Mouse (Mus musculus): ENCODE results near the gene Usp54. TPM values are rescaled to one million over a fixed set of nuclear protein-coding genes. Genes with fewer than 3 reads are reported as not detected.

Gene Usp54
- polyA plus RNA-seq, 1 experiment from 2014 or later, result 15.7 TPM

DNA sequence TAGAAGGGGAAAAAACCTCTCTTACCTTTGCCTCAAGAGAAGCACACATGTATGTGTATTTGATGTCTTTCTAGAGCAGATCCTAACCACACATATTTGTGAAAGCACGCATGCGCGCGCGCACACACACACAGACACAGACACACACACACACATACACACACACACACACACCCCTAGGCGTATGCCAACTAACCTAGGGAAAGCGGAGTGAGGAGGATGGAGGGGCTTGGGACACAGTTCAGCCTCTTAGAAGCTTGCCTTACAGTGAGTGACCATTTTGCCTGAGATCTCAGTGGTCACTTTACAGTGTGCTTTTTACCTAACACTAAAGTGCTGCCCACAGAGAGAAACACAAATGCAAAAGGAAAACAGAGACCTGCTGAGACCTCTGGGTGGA lies 18.8 kb upstream of the Usp54 start:
- Histone ChIP-seq H3K27ac (ENCODE audit: low read depth, low read length) (no peak overlapping the region), H3K27me3 (ENCODE audit: control insufficient read depth, insufficient read depth, low read length) (no peaks in the 10 kb centered on the region), H3K4me3 (ENCODE audit: low read depth, low read length) (no peak overlapping the region), H3K4me1 (ENCODE audit: control insufficient read depth, insufficient read depth, low read length) (peaks cover 6% of the 10 kb centered on the region; the same call in 1 of the 2 replicates), H3K9me3 (ENCODE audit: control insufficient read depth, low read length) (no peaks in the 10 kb centered on the region), H3K9ac (ENCODE audit: low read length) (no peak overlapping the region; the same call in 1 of the 2 replicates), H3K4me2 (ENCODE audit: low read depth) (no peak overlapping the region), H3K36me3 (ENCODE audit: control insufficient read depth, insufficient read depth, low read length) (no peaks in the 10 kb centered on the region)
- DNase-seq (ENCODE audit: low spot score), result no peak
- WGBS, result 92% methylated on average over 7 of the region's 7 CpGs
- ATAC-seq (ENCODE audit: insufficient read depth, low FRiP score, low TSS enrichment), result no peak

GRCm38 (mm10) chr14:20658902-20659301 lies 18.0 kb upstream of the Usp54 start:
- no peak for ATAC-seq (ENCODE audit: insufficient read depth, low FRiP score, low TSS enrichment)
- WGBS, result 90% methylated on average over 6 of the region's 6 CpGs

DNA sequence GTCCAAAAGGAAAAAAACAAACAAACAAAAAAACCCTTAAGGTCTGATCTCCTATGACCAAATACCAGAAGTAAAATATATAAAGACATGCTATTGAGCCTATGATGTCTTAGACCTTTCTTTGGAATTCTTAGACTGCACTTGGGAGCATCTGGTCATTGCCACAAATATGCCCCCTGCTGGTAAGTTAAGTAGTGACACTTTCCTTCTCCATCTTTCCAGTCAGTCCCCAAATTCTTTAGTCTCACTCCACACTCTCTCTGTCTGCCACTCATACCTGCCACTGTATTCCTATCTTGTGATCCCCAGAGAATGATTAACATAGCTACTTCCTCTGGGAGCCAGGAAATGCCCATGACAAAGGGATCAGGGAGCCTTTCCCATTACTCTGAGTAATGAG lies 17.5 kb upstream of the Usp54 start:
- ATAC-seq (ENCODE audit: insufficient read depth, low FRiP score, low TSS enrichment) (no peak), DNase-seq (ENCODE audit: low spot score) (no peak)
- H3K4me1 ChIP-seq (ENCODE audit: control insufficient read depth, insufficient read depth, low read length), result peaks cover 6% of the 10 kb centered on the region; the same call in 1 of the 2 replicates
- no peak overlapping the region for H3K9ac ChIP-seq (ENCODE audit: low read length)
- no peaks in the 10 kb centered on the region for H3K27me3 ChIP-seq (ENCODE audit: control insufficient read depth, insufficient read depth, low read length)
- H3K4me2 ChIP-seq (ENCODE audit: low read depth), result no peak overlapping the region
- H3K27ac ChIP-seq (ENCODE audit: low read depth, low read length), result no peak overlapping the region
- H3K36me3 ChIP-seq (ENCODE audit: control insufficient read depth, insufficient read depth, low read length), result no peaks in the 10 kb centered on the region
- H3K9me3 ChIP-seq (ENCODE audit: control insufficient read depth, low read length), result no peaks in the 10 kb centered on the region
- H3K4me3 ChIP-seq (ENCODE audit: low read depth, low read length), result no peak overlapping the region

More at GRCm38 (mm10) chr14:20658902-20659301, 18.0 kb upstream of the Usp54 start:
- no peaks in the 10 kb centered on the region for H3K27me3 ChIP-seq (ENCODE audit: control insufficient read depth, insufficient read depth, low read length)
- no peak overlapping the region for H3K9ac ChIP-seq (ENCODE audit: low read length)
- H3K4me1 ChIP-seq (ENCODE audit: control insufficient read depth, insufficient read depth, low read length), result peaks cover 6% of the 10 kb centered on the region; the same call in 1 of the 2 replicates
- no peak for DNase-seq (ENCODE audit: low spot score)
- H3K4me2 ChIP-seq (ENCODE audit: low read depth), result no peak overlapping the region
- H3K4me3 ChIP-seq (ENCODE audit: low read depth, low read length), result no peak overlapping the region
- no peaks in the 10 kb centered on the region for H3K9me3 ChIP-seq (ENCODE audit: control insufficient read depth, low read length)
- H3K36me3 ChIP-seq (ENCODE audit: control insufficient read depth, insufficient read depth, low read length), result no peaks in the 10 kb centered on the region
- H3K27ac ChIP-seq (ENCODE audit: low read depth, low read length), result no peak overlapping the region

DNA sequence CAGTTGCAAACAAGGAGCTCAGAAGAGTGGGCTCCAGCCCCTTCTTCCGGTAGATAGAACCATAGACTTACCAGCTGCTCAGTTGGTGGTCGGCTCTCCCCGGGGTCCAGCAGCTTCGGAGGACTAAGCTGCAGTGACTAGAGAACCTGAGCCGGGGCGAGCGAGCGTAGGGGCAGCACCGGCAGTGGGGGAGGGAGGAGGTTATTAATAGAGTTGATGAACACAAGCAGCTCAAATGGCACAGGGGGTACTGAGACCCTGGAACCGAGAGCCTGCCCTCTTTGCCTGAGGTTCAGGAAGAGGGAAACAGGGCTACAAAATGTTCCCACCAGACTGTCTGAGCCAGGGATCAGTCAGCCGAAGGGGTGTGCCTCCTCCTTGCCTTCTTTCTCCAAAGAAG lies 15.5 kb upstream of the Usp54 start, which contains the start of gene Myoz1:
TSS of gene Myoz1 (minus strand) at position 180 of the 400 bp plus-strand sequence.
- H3K36me3 ChIP-seq (ENCODE audit: control insufficient read depth, insufficient read depth, low read length), result no peaks in the 10 kb centered on the region
- no peak within 1 kb of the TSS for H3K4me3 ChIP-seq (ENCODE audit: low read depth, low read length)
- H3K27ac ChIP-seq (ENCODE audit: low read depth, low read length), result no peak within 1 kb of the TSS
- H3K9me3 ChIP-seq (ENCODE audit: control insufficient read depth, low read length), result no peaks in the 10 kb centered on the region
- no peaks in the 10 kb centered on the region for H3K27me3 ChIP-seq (ENCODE audit: control insufficient read depth, insufficient read depth, low read length)
- DNase-seq (ENCODE audit: low spot score) (no peak), ATAC-seq (ENCODE audit: insufficient read depth, low FRiP score, low TSS enrichment) (no peak)
- no peaks in the 10 kb centered on the region; the same call in 1 of the 2 replicates for H3K4me1 ChIP-seq (ENCODE audit: control insufficient read depth, insufficient read depth, low read length)
- H3K4me2 ChIP-seq (ENCODE audit: low read depth), result no peak within 1 kb of the TSS
- no peak within 1 kb of the TSS for H3K9ac ChIP-seq (ENCODE audit: low read length)
- WGBS, result 55% methylated on average over 11 of the region's 11 CpGs

DNA sequence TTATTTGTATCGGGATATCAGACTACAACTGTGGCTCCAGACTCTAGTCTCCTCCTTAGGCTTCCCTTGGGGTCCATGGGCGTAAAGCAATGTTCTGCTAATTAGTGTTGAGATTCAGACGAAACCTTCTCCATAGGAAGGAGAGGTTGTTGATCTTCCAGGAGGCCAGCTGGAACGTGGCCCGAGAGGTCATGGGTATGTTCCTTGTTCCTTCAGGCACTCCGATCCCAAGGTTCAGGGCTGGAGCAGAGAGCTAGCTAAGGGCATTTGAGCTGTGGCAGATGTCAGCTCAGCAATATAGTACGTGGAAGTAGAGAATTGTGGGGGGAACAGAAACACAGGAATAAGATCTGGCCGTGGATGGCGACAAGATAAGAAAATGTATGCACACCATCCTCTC lies 14.9 kb upstream of the Usp54 start:
- no peaks in the 10 kb centered on the region for H3K27me3 ChIP-seq (ENCODE audit: control insufficient read depth, insufficient read depth, low read length)
- no peak overlapping the region for H3K4me2 ChIP-seq (ENCODE audit: low read depth)
- ATAC-seq (ENCODE audit: insufficient read depth, low FRiP score, low TSS enrichment) (no peak), DNase-seq (ENCODE audit: low spot score) (no peak)
- 77% methylated on average over 9 of the region's 9 CpGs for WGBS
- no peak overlapping the region for H3K27ac ChIP-seq (ENCODE audit: low read depth, low read length)
- H3K9me3 ChIP-seq (ENCODE audit: control insufficient read depth, low read length), result no peaks in the 10 kb centered on the region
- H3K36me3 ChIP-seq (ENCODE audit: control insufficient read depth, insufficient read depth, low read length), result no peaks in the 10 kb centered on the region
- no peak overlapping the region for H3K4me3 ChIP-seq (ENCODE audit: low read depth, low read length)
- H3K4me1 ChIP-seq (ENCODE audit: control insufficient read depth, insufficient read depth, low read length), result no peaks in the 10 kb centered on the region
- H3K9ac ChIP-seq (ENCODE audit: low read length), result no peak overlapping the region

DNA sequence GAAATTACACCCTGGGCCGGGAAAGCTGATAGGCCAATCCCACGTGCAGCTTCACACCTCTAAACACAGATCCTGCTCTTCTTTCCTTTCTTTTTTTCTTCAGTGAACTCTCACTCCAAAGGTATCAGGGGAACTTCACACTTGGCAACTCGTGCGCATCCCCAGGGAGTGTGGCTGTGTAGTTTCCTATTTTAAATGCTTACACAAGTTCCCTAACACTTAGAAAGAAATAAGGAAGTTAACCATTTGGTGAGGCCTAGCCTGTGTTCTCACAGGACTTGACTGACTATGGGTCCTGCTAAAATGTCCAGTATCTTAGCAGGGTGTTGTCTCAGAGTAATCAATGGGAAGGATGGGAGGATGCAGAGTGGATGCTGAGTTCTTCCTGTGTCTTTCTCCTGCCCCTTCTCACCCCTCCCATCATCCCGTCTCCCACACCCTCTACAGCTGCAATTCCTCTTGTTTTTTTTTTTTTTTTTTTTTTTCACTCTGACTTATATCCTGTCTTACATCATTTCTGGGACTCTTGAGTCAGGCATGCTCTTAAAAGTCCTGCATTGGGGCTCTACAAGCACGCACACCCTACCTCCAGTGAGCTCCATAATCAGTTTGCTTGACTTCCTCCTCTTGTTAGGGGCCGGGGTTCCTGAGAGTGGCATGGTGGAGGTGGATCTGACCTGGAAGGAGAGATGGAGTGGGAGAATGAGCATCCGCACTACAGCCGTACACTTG lies 14.0 kb upstream of the Usp54 start:
- WGBS, result 83% methylated on average over 9 of the region's 9 CpGs
- no peak for ATAC-seq (ENCODE audit: insufficient read depth, low FRiP score, low TSS enrichment)
- no peak overlapping the region for H3K9ac ChIP-seq (ENCODE audit: low read length)

DNA sequence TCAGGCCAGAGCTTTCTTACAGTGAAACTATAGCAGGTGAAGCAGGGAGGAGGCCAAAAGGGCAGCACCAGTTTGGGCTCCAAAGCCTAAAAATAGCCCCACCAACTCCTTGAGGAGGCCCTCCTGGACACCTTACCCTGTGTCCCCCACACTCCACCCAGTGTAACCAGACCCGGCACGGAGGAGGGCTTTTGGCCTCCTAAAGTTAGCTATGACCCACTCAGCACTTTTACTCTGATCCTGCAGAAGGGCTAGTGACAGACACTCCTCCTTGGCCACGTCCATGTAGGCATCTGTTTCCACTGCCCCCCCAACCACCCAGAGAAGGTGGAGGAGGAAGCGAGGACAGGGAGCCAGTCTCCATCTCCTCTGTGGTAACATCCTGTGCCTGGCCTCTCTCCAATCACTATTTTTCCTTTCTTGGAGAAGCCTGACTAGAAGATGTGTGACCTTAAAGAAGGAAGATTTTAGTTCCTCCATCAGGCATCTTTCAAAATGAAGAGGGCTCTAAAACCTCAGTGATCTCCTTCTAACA lies 10.9 kb upstream of the Usp54 start:
- WGBS, result 63% methylated on average over 4 of the region's 4 CpGs
- no peak overlapping the region for H3K27ac ChIP-seq (ENCODE audit: low read depth, low read length)
- H3K36me3 ChIP-seq (ENCODE audit: control insufficient read depth, insufficient read depth, low read length), result no peaks in the 10 kb centered on the region
- H3K4me3 ChIP-seq (ENCODE audit: low read depth, low read length), result no peak overlapping the region
- H3K4me1 ChIP-seq (ENCODE audit: control insufficient read depth, insufficient read depth, low read length), result no peaks in the 10 kb centered on the region
- no peaks in the 10 kb centered on the region for H3K27me3 ChIP-seq (ENCODE audit: control insufficient read depth, insufficient read depth, low read length)
- DNase-seq (ENCODE audit: low spot score) (no peak), ATAC-seq (ENCODE audit: insufficient read depth, low FRiP score, low TSS enrichment) (no peak)
- no peaks in the 10 kb centered on the region for H3K9me3 ChIP-seq (ENCODE audit: control insufficient read depth, low read length)
- no peak overlapping the region for H3K9ac ChIP-seq (ENCODE audit: low read length)
- no peak overlapping the region for H3K4me2 ChIP-seq (ENCODE audit: low read depth)

More for the DNA sequence above, 14.0 kb upstream of the Usp54 start:
- no peaks in the 10 kb centered on the region for H3K27me3 ChIP-seq (ENCODE audit: control insufficient read depth, insufficient read depth, low read length)
- DNase-seq (ENCODE audit: low spot score), result no peak
- H3K36me3 ChIP-seq (ENCODE audit: control insufficient read depth, insufficient read depth, low read length), result no peaks in the 10 kb centered on the region
- no peak overlapping the region for H3K4me3 ChIP-seq (ENCODE audit: low read depth, low read length)
- H3K4me1 ChIP-seq (ENCODE audit: control insufficient read depth, insufficient read depth, low read length), result no peaks in the 10 kb centered on the region
- no peak overlapping the region for H3K4me2 ChIP-seq (ENCODE audit: low read depth)
- H3K9me3 ChIP-seq (ENCODE audit: control insufficient read depth, low read length), result no peaks in the 10 kb centered on the region
- no peak overlapping the region for H3K27ac ChIP-seq (ENCODE audit: low read depth, low read length)

DNA sequence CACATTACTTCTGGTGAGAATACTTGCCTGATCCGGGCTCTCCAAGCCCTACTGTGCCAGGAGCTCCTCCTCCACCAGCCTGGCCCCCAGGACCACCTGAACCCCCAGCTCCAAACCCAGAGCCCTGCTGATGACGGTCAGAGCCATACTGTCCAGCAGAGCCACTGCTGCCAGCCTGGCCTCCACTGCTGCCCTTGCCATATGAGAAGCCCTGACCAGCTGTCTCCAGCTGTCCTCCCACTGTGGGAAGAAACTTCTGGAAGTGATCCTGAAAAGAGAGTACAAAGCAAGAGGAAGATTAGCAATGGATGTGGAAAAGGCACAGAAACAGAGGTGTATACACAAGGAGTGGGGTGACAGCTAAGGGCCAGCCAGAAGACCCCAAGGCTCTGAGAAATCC lies 10.1 kb upstream of the Usp54 start:
- 78% methylated on average over 2 of the region's 2 CpGs for WGBS

DNA sequence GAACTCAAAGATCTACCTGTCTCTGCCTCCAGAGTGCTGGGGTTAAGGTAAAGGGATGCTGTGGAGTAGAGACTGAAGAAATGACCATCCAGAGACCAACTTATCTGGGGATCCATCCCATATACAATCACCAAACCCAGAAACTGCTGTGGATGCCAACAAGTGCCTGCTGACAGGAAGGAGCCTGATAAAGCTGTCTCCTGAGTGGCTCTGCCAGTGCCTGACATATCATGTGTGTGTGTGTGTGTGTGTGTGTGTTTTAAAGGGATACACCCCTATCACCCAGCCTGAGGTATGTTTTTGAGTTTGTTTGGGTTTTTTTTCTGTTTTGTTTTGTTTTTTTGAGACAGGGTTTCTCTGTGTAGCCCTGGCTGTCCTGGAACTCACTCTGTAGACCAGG lies 5.5 kb upstream of the Usp54 start:
- Histone ChIP-seq H3K9me3 (ENCODE audit: control insufficient read depth, low read length) (no peaks in the 10 kb centered on the region), H3K36me3 (ENCODE audit: control insufficient read depth, insufficient read depth, low read length) (no peaks in the 10 kb centered on the region), H3K4me3 (ENCODE audit: low read depth, low read length) (no peak overlapping the region), H3K4me1 (ENCODE audit: control insufficient read depth, insufficient read depth, low read length) (no peaks in the 10 kb centered on the region), H3K4me2 (ENCODE audit: low read depth) (no peak overlapping the region), H3K9ac (ENCODE audit: low read length) (no peak overlapping the region), H3K27ac (ENCODE audit: low read depth, low read length) (no peak overlapping the region), H3K27me3 (ENCODE audit: control insufficient read depth, insufficient read depth, low read length) (no peaks in the 10 kb centered on the region)
- no peak for DNase-seq (ENCODE audit: low spot score)
- ATAC-seq (ENCODE audit: insufficient read depth, low FRiP score, low TSS enrichment), result no peak

More for the DNA sequence above, 10.1 kb upstream of the Usp54 start:
- H3K9me3 ChIP-seq (ENCODE audit: control insufficient read depth, low read length), result no peaks in the 10 kb centered on the region
- no peak for DNase-seq (ENCODE audit: low spot score)
- no peak overlapping the region for H3K4me2 ChIP-seq (ENCODE audit: low read depth)
- no peak overlapping the region for H3K9ac ChIP-seq (ENCODE audit: low read length)
- no peaks in the 10 kb centered on the region for H3K4me1 ChIP-seq (ENCODE audit: control insufficient read depth, insufficient read depth, low read length)
- no peaks in the 10 kb centered on the region for H3K27me3 ChIP-seq (ENCODE audit: control insufficient read depth, insufficient read depth, low read length)
- no peaks in the 10 kb centered on the region for H3K36me3 ChIP-seq (ENCODE audit: control insufficient read depth, insufficient read depth, low read length)
- no peak for ATAC-seq (ENCODE audit: insufficient read depth, low FRiP score, low TSS enrichment)
- no peak overlapping the region for H3K4me3 ChIP-seq (ENCODE audit: low read depth, low read length)
- no peak overlapping the region for H3K27ac ChIP-seq (ENCODE audit: low read depth, low read length)

Measured in neural tube, embryonic 11.5 days (tissue).